Mouse (Mus musculus) midbrain, embryonic 12.5 days (tissue): ENCODE results near the gene Clmp. TPM values are rescaled to one million over a fixed set of nuclear protein-coding genes. Genes with fewer than 3 reads are reported as not detected.
A peak's percentile ranks its signal among the peaks of the same experiment; 100 is the strongest.
"Not testable (repeated sequence)": the region's sequence is repeated elsewhere in the genome, so short reads cannot be mapped to it uniquely, and the experiment has no call there.

Experiments used
- ATAC-seq: fragments of 200-750 bp; cut with Nextera tagmentation; 2 replicates; pipeline ENCODE4 v1.8.0; 2017; ENCODE audit warnings: low read depth, moderate TSS enrichment, moderate library complexity; ENCODE audit not compliant: low FRiP score
- H3K27ac ChIP-seq: fragments of 300-500 bp; sonication (generic); replicated peaks from 2 replicates; pipeline ENCODE4 v1.5.1; 2016; ENCODE audit warnings: mild to moderate bottlenecking
- H3K27me3 ChIP-seq: fragments of 300-500 bp; sonication (generic); 2 replicates; pipeline ENCODE4 v1.6.1; 2016; ENCODE audit warnings: mild to moderate bottlenecking
- H3K36me3 ChIP-seq: fragments of 300-500 bp; sonication (generic); 2 replicates; pipeline ENCODE4 v1.6.1; 2016
- H3K4me1 ChIP-seq: fragments of 300-500 bp; sonication (generic); 2 replicates; pipeline ENCODE4 v1.6.1; 2016
- H3K4me2 ChIP-seq: fragments of 300-500 bp; sonication (generic); replicated peaks from 2 replicates; pipeline ENCODE4 v1.6.1; 2016; ENCODE audit warnings: mild to moderate bottlenecking, moderate library complexity
- H3K4me3 ChIP-seq: fragments of 300-500 bp; sonication (generic); 2 replicates; pipeline ENCODE4 v1.5.1; 2016; ENCODE audit warnings: mild to moderate bottlenecking
- H3K9ac ChIP-seq: fragments of 300-500 bp; sonication (generic); replicated peaks from 2 replicates; pipeline ENCODE4 v1.6.1; 2016; ENCODE audit warnings: mild to moderate bottlenecking, moderate library complexity
- H3K9me3 ChIP-seq: fragments of 300-500 bp; sonication (generic); 2 replicates; pipeline ENCODE4 v1.6.1; 2016; ENCODE audit warnings: mild to moderate bottlenecking
- WGBS: fragments of 180-500 bp; shearing (Covaris S2); methylation state at CpG from one replicate; pipeline ENCODE4 v1.1.7; 2016; 5-methylcytosine and 5-hydroxymethylcytosine counted together
- polyA plus RNA-seq: library from polyadenylated mRNA; unstranded; fragments of >200 nt; fragmentation: Nextera tagmentation; extraction: Ambion mirVana; gene quantifications from 2 replicates; pipeline ENCODE4 v1.2.1, GENCODE M21; 2016

The Clmp gene
- polyA plus RNA-seq, 1 experiment from 2014 or later: 47.4 TPM

DNA sequence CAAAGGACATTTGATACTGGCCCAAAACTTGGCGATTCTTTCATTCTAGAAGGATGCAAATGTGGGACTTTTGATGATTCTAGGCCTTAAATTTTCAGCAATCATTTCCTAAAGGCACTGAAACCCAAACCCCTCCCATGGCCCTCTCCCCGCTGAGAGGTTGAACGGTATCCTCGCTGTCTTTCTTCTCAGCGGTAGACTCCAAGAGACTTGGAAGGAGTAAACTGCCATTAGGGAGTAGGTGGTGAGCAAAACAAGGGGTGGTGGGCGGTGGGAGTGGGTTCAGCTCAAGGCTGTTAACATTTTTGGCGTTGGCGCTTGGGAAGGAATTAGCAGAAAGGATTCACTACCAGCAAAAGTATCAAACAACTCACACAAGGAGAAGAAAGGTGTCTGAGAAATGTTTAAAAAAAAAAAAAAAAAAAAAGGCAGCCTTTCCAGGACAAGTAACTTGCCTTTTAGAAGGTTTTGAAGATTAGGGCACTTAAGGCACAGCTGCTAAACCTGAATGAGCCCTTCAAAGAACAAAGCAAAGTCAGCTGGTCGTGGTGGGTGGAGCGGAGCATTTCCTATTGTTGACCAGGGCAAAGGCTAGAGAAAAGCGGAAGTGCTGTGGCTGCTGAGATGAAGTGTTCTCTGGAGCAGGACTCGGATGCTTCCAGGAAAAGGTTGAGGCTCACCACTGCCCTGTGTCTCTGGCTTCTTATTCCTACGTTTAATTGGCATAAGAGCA lies 98.0 kb downstream of the Clmp start:
- Histone ChIP-seq H3K27me3 (peaks cover 11% of the 10 kb centered on the region), H3K4me3 (no peak overlapping the region), H3K36me3 (no peaks in the 10 kb centered on the region), H3K4me1 (peaks cover 32% of the 10 kb centered on the region), H3K9me3 (no peaks in the 10 kb centered on the region), H3K9ac (no peak overlapping the region), H3K27ac (peak overlapping the region; percentile 80), H3K4me2 (peak overlapping the region; percentile 41)
- 4% methylated on average over 13 of the region's 13 CpGs for WGBS
- 0 out of 2 replicates have a peak, but pooled peaks have one; percentile 57 for ATAC-seq

- H3K27ac ChIP-seq: peak overlapping the region; percentile 80
- H3K4me1 ChIP-seq: peaks cover 32% of the 10 kb centered on the region
- H3K9me3 ChIP-seq: no peaks in the 10 kb centered on the region
- peak overlapping the region; percentile 12; the same call in 1 of the 2 replicates for H3K9ac ChIP-seq
- peaks cover 11% of the 10 kb centered on the region for H3K27me3 ChIP-seq
- peak overlapping the region; percentile 41 for H3K4me2 ChIP-seq
- H3K36me3 ChIP-seq: no peaks in the 10 kb centered on the region
- 5% methylated on average over 9 of the region's 9 CpGs for WGBS
- H3K4me3 ChIP-seq: no peak overlapping the region
- ATAC-seq: peak; percentile 73; the same call in 1 of the 2 replicates
Observed at GRCm38 (mm10) chr9:40784374-40784967, 98.7 kb downstream of the Clmp start.

DNA sequence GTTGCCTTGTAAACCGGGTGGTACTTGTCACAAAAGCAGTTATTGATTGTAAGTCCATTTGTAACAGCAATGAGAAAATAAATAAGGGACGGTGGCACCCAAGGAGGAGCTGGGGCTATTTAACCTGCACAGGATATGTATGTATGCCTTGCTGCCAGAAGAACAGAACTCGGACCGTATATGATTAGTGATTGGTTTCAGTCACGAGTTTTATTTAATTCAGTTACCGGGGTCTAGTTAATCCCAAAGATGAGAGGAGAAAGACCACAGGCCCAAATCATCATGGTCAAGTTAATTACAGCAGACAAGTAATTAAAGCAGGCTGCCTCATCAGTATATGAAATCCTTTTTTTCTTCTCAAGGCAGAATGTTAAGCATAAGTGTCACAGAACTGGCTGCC lies 99.7 kb downstream of the Clmp start:
- 31% methylated on average over 6 of the region's 6 CpGs for WGBS
- Histone ChIP-seq H3K9ac (no peak overlapping the region), H3K4me3 (no peak overlapping the region), H3K4me1 (peaks cover 32% of the 10 kb centered on the region), H3K36me3 (no peaks in the 10 kb centered on the region), H3K27ac (peak overlapping the region; percentile 35; the same call in 1 of the 2 replicates), H3K27me3 (peaks cover 6% of the 10 kb centered on the region), H3K4me2 (no peak overlapping the region), H3K9me3 (no peaks in the 10 kb centered on the region)
- no peak for ATAC-seq

DNA sequence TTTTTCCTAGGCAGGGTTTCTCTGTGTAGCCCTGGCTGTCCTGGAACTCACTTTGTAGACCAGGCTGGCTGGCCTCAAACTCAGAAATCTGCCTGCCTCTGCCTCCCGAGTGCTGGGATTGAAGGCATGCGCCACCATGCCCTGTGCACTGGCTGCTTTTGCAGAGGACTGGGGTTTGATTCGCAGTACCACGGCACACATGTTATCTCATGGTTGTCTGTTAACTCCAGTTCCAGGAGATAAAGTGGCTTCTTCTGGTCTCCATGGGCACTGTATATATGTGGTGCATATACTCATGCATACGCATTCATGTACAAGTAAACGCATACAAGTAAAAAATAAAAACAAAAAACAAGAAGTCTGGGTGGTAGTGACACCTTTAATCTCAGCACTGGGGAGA lies 101.1 kb downstream of the Clmp start:
- WGBS: 93% methylated on average over 6 of the region's 6 CpGs
- H3K9me3 ChIP-seq, H3K27me3 ChIP-seq, H3K4me2 ChIP-seq, H3K9ac ChIP-seq, H3K4me3 ChIP-seq, H3K27ac ChIP-seq, ATAC-seq, H3K36me3 ChIP-seq: not testable (repeated sequence)
- peaks cover 32% of the 10 kb centered on the region for H3K4me1 ChIP-seq

DNA sequence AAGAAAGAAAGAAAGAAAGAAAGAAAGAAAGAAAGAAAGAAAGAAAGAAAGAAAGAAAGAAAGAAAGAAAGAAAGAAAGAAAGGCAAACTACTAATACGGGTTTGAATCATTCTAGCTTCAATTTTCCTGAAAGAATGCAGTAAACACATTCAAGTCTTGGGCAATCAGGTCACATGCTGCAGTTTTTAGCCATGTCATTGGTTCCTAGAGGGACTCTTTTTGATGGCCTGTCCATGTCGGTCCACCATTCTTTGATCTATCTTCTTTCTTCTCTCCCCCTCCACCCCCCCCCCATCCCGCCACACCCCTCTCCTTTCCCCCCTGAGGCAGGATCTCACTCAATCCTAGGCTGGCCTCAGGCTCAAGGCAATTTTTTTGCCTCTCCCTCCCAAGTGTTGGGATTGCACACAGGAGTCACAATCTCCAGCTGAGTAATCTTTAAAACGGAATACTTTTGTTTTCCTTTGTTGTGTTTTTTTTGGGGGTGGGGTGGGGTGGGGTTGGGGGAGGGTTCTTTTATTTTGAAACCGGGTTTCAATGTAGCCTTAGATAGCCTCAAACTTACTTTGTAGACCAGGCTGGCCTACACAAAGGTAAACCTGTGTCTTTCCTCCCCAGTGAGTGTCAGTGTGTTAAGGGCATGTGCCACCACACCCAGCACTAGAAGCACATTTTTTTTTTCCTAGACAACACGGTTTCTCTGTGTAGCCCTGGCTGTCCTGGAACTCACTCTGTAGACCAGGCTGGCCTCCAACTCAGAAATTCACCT lies 106.3 kb downstream of the Clmp start:
- Histone ChIP-seq H3K36me3 (no peaks in the 10 kb centered on the region), H3K9me3 (no peaks in the 10 kb centered on the region), H3K27ac (no peak overlapping the region), H3K27me3 (no peaks in the 10 kb centered on the region), H3K4me2 (no peak overlapping the region), H3K4me3 (no peak overlapping the region), H3K4me1 (no peaks in the 10 kb centered on the region), H3K9ac (no peak overlapping the region)
- ATAC-seq: no peak
- WGBS: 59% methylated on average over 6 of the region's 6 CpGs

GRCm38 (mm10) chr9:40793581-40793980 lies 107.8 kb downstream of the Clmp start:
- 95% methylated on average over 5 of the region's 5 CpGs for WGBS
- H3K36me3 ChIP-seq: no peaks in the 10 kb centered on the region
- no peaks in the 10 kb centered on the region for H3K9me3 ChIP-seq
- ATAC-seq: no peak
- no peak overlapping the region for H3K4me2 ChIP-seq
- H3K27ac ChIP-seq: no peak overlapping the region
- H3K4me1 ChIP-seq: no peaks in the 10 kb centered on the region; the same call in 1 of the 2 replicates
- no peaks in the 10 kb centered on the region for H3K27me3 ChIP-seq
- no peak overlapping the region for H3K4me3 ChIP-seq
- H3K9ac ChIP-seq: no peak overlapping the region

GRCm38 (mm10) chr9:40794251-40794650 lies 108.5 kb downstream of the Clmp start:
- H3K36me3 ChIP-seq: no peaks in the 10 kb centered on the region
- no peak for ATAC-seq
- H3K9ac ChIP-seq: no peak overlapping the region
- H3K4me1 ChIP-seq: peaks cover 4% of the 10 kb centered on the region
- H3K27ac ChIP-seq: no peak overlapping the region
- H3K27me3 ChIP-seq: no peaks in the 10 kb centered on the region
- 31% methylated on average over 5 of the region's 5 CpGs for WGBS
- H3K4me3 ChIP-seq: no peak overlapping the region
- H3K9me3 ChIP-seq: no peaks in the 10 kb centered on the region
- H3K4me2 ChIP-seq: no peak overlapping the region

- no peak for ATAC-seq
- no peaks in the 10 kb centered on the region for H3K9me3 ChIP-seq
- H3K4me3 ChIP-seq: no peak overlapping the region
- H3K9ac ChIP-seq: no peak overlapping the region
- 77% methylated on average over 5 of the region's 5 CpGs for WGBS
- peaks cover 9% of the 10 kb centered on the region for H3K4me1 ChIP-seq
- H3K27ac ChIP-seq: no peak overlapping the region
- H3K27me3 ChIP-seq: no peaks in the 10 kb centered on the region
- no peaks in the 10 kb centered on the region for H3K36me3 ChIP-seq
- H3K4me2 ChIP-seq: no peak overlapping the region
Observed at GRCm38 (mm10) chr9:40794926-40795325, 109.2 kb downstream of the Clmp start.

GRCm38 (mm10) chr9:40795562-40795961 lies 109.8 kb downstream of the Clmp start:
- WGBS: 86% methylated on average over 2 of the region's 2 CpGs
- Histone ChIP-seq H3K36me3 (no peaks in the 10 kb centered on the region), H3K4me2 (no peak overlapping the region)

GRCm38 (mm10) chr9:40796054-40796453 lies 110.3 kb downstream of the Clmp start:
- Histone ChIP-seq H3K9ac (no peak overlapping the region), H3K4me1 (peaks cover 10% of the 10 kb centered on the region), H3K36me3 (no peaks in the 10 kb centered on the region), H3K4me3 (no peak overlapping the region), H3K4me2 (no peak overlapping the region), H3K9me3 (no peaks in the 10 kb centered on the region), H3K27ac (no peak overlapping the region), H3K27me3 (no peaks in the 10 kb centered on the region)
- ATAC-seq: no peak
- WGBS: 75% methylated on average over 4 of the region's 4 CpGs

More at GRCm38 (mm10) chr9:40795562-40795961, 109.8 kb downstream of the Clmp start:
- no peaks in the 10 kb centered on the region for H3K27me3 ChIP-seq
- H3K4me1 ChIP-seq: peaks cover 10% of the 10 kb centered on the region
- H3K9ac ChIP-seq: no peak overlapping the region
- H3K4me3 ChIP-seq: no peak overlapping the region
- H3K9me3 ChIP-seq: no peaks in the 10 kb centered on the region
- ATAC-seq: no peak
- no peak overlapping the region for H3K27ac ChIP-seq

DNA sequence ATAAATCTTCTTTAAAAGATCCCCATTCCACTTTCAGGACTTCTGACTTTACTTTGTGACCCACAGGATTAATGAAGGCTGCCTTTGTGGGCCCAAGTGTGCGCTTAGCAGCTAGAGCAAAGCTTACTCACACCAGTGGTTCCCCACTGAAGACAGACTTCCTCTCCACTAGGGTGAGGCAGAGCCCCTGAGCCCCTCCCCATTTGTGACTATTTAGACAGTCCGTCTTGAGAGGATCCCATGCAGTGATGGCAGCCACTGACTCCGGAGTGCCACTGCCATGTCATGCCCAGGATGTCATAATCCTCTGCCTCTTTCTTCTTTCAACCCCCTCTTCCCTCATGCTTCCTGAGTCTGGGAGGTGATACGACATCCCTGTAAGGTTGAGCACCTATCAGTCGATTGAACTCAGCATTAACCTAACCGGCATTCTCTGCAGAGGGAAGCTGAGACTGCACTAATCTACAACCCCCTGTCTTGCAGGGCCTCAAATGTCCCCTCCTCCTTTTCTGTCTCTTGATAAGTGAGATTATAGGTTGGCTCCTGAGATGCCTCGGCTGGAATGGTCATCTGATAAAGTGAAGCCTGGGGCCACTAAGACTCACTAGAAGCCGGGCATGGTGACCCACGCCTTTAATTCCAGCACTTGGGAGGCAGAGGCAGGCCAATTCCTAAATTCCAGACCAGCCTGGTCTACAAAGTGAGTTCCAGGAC lies 112.6 kb downstream of the Clmp start:
- ATAC-seq: no peak
- H3K4me2 ChIP-seq: no peak overlapping the region
- H3K36me3 ChIP-seq: peaks cover 8% of the 10 kb centered on the region
- H3K4me1 ChIP-seq: peaks cover 11% of the 10 kb centered on the region
- no peaks in the 10 kb centered on the region for H3K27me3 ChIP-seq
- WGBS: 70% methylated on average over 9 of the region's 9 CpGs
- no peak overlapping the region; the same call in 1 of the 2 replicates for H3K9ac ChIP-seq
- H3K9me3 ChIP-seq: no peaks in the 10 kb centered on the region
- H3K4me3 ChIP-seq: no peak overlapping the region
- peak overlapping the region; percentile 99; the same call in 1 of the 2 replicates for H3K27ac ChIP-seq
